Comparison of ENCODE assay signal across 9 mouse cellular contexts in the genomic region with DNA sequence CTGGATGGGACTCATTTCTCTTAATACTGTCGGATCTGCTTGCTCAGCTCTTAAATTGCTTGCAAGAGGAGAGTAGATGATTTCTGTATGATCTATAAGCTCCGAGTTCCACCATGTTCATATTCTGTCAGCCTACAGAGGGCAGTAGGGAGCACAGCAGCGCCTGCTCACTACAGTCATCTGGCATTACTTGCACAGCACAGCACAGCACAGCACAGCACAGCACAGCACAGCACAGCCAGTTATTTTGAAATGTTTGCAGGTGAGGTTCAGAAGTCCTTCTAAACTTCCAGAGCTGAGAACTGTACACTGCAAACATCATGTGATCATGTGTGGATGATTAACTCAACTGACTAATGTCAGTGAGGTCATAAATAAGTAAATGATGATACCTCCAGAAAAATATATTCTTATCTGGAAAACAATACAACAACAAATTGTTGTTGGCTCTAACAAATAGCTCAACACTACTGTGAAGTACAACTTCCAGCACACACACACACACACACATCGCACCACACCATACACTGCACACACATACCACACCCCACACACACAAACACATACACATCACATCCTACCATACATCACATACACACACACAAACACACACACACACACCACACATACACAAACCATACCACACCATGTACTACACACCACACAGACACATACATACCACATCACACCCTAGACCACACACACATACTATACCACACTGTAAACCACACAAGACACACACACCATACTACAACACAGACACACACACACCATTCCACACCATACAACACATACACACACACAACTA. TPM values are rescaled to one million over a fixed set of nuclear protein-coding genes. Genes with fewer than 3 reads are reported as not detected.
DNase-seq lines count a peak whose midpoint lies in the region; ATAC-seq lines count a peak whose summit lies in the region.
"Had no signal": no experiment of that assay in that cellular context is flagged by ENCODE, and none has a peak within 500 bp of the region (broad histone marks: within the 10 kb centered on the region; RNA-seq: fewer than 3 reads in every experiment).

No protein-coding gene starts in this region.

- 52% methylated on average over 4 of the region's 4 CpGs for WGBS in forebrain, embryonic 15.5 days
- 53% methylated on average over 4 of the region's 4 CpGs for WGBS in intestine, embryonic 16.5 days
- WGBS in liver, embryonic 11.5 days = 55% methylated on average over 4 of the region's 4 CpGs

- no peak overlapping the region for H3K27ac ChIP-seq in forebrain, embryonic 15.5 days (replicated peaks)
- no peak overlapping the region for H3K27ac ChIP-seq in intestine, embryonic 16.5 days (ENCODE audit: low read length)
- H3K27ac ChIP-seq in liver, embryonic 11.5 days (ENCODE audit: low read depth, low read length) = no peak overlapping the region
- H3K27ac ChIP-seq: embryonic facial prominence, embryonic 15.5 days had no signal

- peak; percentile 70 for ATAC-seq in forebrain, embryonic 15.5 days (replicated peaks)
- ATAC-seq in intestine, embryonic 16.5 days = peak; percentile 95
- peak; percentile 73 for ATAC-seq in liver, embryonic 11.5 days (replicated peaks; ENCODE audit: low FRiP score)
- ATAC-seq in monocyte, adult 5-6 weeks (replicated peaks; ENCODE audit: insufficient number of reproducible peaks, low FRiP score, low TSS enrichment, poor library complexity, severe bottlenecking) = peak; percentile 85

- peak; percentile 16 to 20 for DNase-seq in urinary bladder, adult 18-20 months (ENCODE audit: low spot score in 2 of 2)
- no peak for DNase-seq in urinary bladder, postnatal 10 days (ENCODE audit: low spot score)
- DNase-seq in cerebellum, adult 18-20 months = peak; percentile 38 to 58
- no peak for DNase-seq in liver, embryonic 11.5 days (ENCODE audit: low spot score)
- DNase-seq in testis, postnatal 10 days (ENCODE audit: low spot score) = peak; percentile 61

- no peaks in the 10 kb centered on the region for H3K4me1 ChIP-seq in forebrain, embryonic 15.5 days
- H3K4me1 ChIP-seq in intestine, embryonic 16.5 days (ENCODE audit: control insufficient read depth, insufficient read depth, low read length) = 0 out of 2 replicates have a peak, but pooled peaks cover 2% of the 10 kb centered on the region
- no peaks in the 10 kb centered on the region for H3K4me1 ChIP-seq in liver, embryonic 11.5 days (replicated peaks; ENCODE audit: control insufficient read depth, insufficient read depth, low read length)
- H3K4me1 ChIP-seq: embryonic facial prominence, embryonic 15.5 days had no signal

- H3K9me3 ChIP-seq in forebrain, embryonic 15.5 days = no peaks in the 10 kb centered on the region
- H3K9me3 ChIP-seq in intestine, embryonic 16.5 days (ENCODE audit: control insufficient read depth, low read length) = no peaks in the 10 kb centered on the region
- no peaks in the 10 kb centered on the region for H3K9me3 ChIP-seq in liver, embryonic 11.5 days (ENCODE audit: control insufficient read depth, low read length)
- H3K9me3 ChIP-seq: embryonic facial prominence, embryonic 15.5 days had no signal

- no peak overlapping the region for H3K9ac ChIP-seq in forebrain, embryonic 15.5 days (replicated peaks)
- no peak overlapping the region for H3K9ac ChIP-seq in intestine, embryonic 16.5 days (ENCODE audit: low read depth, low read length)
- no peak overlapping the region for H3K9ac ChIP-seq in liver, embryonic 11.5 days (ENCODE audit: low read depth, low read length)
- H3K9ac ChIP-seq: embryonic facial prominence, embryonic 15.5 days had no signal

- no peak overlapping the region for H3K4me3 ChIP-seq in forebrain, embryonic 15.5 days
- no peak overlapping the region for H3K4me3 ChIP-seq in intestine, embryonic 16.5 days (ENCODE audit: low read length)
- no peak overlapping the region for H3K4me3 ChIP-seq in liver, embryonic 11.5 days (ENCODE audit: low read depth, low read length)
- H3K4me3 ChIP-seq: embryonic facial prominence, embryonic 15.5 days had no signal

- no peaks in the 10 kb centered on the region for H3K27me3 ChIP-seq in forebrain, embryonic 15.5 days
- no peaks in the 10 kb centered on the region for H3K27me3 ChIP-seq in intestine, embryonic 16.5 days (replicated peaks; ENCODE audit: control insufficient read depth, insufficient read depth, low read length)
- no peaks in the 10 kb centered on the region for H3K27me3 ChIP-seq in liver, embryonic 11.5 days (replicated peaks; ENCODE audit: control insufficient read depth, insufficient read depth, low read length)
- H3K27me3 ChIP-seq: embryonic facial prominence, embryonic 15.5 days had no signal

- H3K4me2 ChIP-seq in forebrain, embryonic 15.5 days (replicated peaks) = no peak overlapping the region
- H3K4me2 ChIP-seq in intestine, embryonic 16.5 days (ENCODE audit: low read depth, low read length) = no peak overlapping the region
- H3K4me2 ChIP-seq in liver, embryonic 11.5 days = no peak overlapping the region
- H3K4me2 ChIP-seq: embryonic facial prominence, embryonic 15.5 days had no signal

- no peaks in the 10 kb centered on the region for H3K36me3 ChIP-seq in forebrain, embryonic 15.5 days
- H3K36me3 ChIP-seq in intestine, embryonic 16.5 days (ENCODE audit: control insufficient read depth, insufficient read depth, low read length) = no peaks in the 10 kb centered on the region
- H3K36me3 ChIP-seq in liver, embryonic 11.5 days (ENCODE audit: control insufficient read depth, insufficient read depth, low read length) = no peaks in the 10 kb centered on the region
- H3K36me3 ChIP-seq: embryonic facial prominence, embryonic 15.5 days had no signal

RNA-seq across cellular contexts. Expression of gene 5730522E02Rik, which starts 9.4 kb away (rescaled TPM):
- polyA plus RNA-seq in forebrain, embryonic 15.5 days (2015; fragmentation: Nextera tagmentation; extraction: Ambion mirVana) = 23.4 and 24.3 TPM in 2 replicates
- polyA plus RNA-seq in intestine, embryonic 16.5 days (2015; fragmentation: Nextera tagmentation; extraction: Ambion mirVana) = 0.66 and 0.92 TPM in 2 replicates
- 1.3 and 1.4 TPM in 2 replicates for polyA plus RNA-seq in liver, embryonic 11.5 days (2014; fragmentation: Nextera tagmentation; extraction: Ambion mirVana)
- total RNA-seq in monocyte, adult 5-6 weeks (2017) = not detected in 3 replicates

Comparison
In these comparisons a context has a peak if more than half of its experiments do, and no peak if none do; other contexts are left out.
1. DNase-seq: peak in urinary bladder, adult 18-20 months (2 of 2), cerebellum, adult 18-20 months (2 of 2) and testis, postnatal 10 days (single experiment); none in urinary bladder, postnatal 10 days (single experiment) and liver, embryonic 11.5 days (single experiment).
2. RNA of gene 5730522E02Rik, which starts 9.4 kb away (polyA plus RNA-seq): 23.4 to 24.3 TPM in forebrain, embryonic 15.5 days; 1.3 to 1.4 TPM in liver, embryonic 11.5 days and 0.66 to 0.92 TPM in intestine, embryonic 16.5 days; every median in the first group is over 10 times any median in the second.
3. Peak in every context shown above with its lines, with median percentiles within 50 percentile points of each other: ATAC-seq.